ENCODE assay signal across 8 mouse cellular contexts in genomic region chr9:66069583-66069982, GRCm38 (mm10). TPM values are rescaled to one million over a fixed set of nuclear protein-coding genes. Genes with fewer than 3 reads are reported as not detected.
DNase-seq lines count a peak whose midpoint lies in the region; ATAC-seq and TF ChIP-seq lines count a peak whose summit lies in the region.

TSS of gene Snx22 (minus strand) at chr9:66069719.

- WGBS in embryonic facial prominence, embryonic 15.5 days: under 1% methylated on average over 22 of the region's 22 CpGs
- WGBS in liver, embryonic 11.5 days: under 1% methylated on average over 22 of the region's 22 CpGs

- H3K27me3 ChIP-seq in embryonic facial prominence, embryonic 15.5 days: peaks cover 34% of the 10 kb centered on the region
- H3K27me3 ChIP-seq in liver, embryonic 11.5 days (replicated peaks; ENCODE audit: control insufficient read depth, insufficient read depth, low read length): peaks cover 25% of the 10 kb centered on the region

- peaks cover 24% of the 10 kb centered on the region for H3K36me3 ChIP-seq in embryonic facial prominence, embryonic 15.5 days
- H3K36me3 ChIP-seq in liver, embryonic 11.5 days (ENCODE audit: control insufficient read depth, insufficient read depth, low read length): peaks cover 15% of the 10 kb centered on the region

- no peak for TF ChIP-seq POLR2A in bone marrow macrophage, adult 2 months (IDR thresholded peaks at IDR 0.05; ENCODE audit: borderline replicate concordance, low read depth, low read length)

- DNase-seq in B cell, adult 2 months: peak; percentile 85 to 87
- DNase-seq in heart, adult 9 months (ENCODE audit: low spot score in 2 of 2): peak; percentile 70 to 79
- peak; percentile 92 for DNase-seq in kidney, adult 9 months
- peak; percentile 90 for DNase-seq in liver, embryonic 11.5 days (ENCODE audit: low spot score)
- DNase-seq in spleen, postnatal 14 days (ENCODE audit: low spot score in 2 of 2): peak; percentile 93

- peak; percentile 67 for ATAC-seq in embryonic facial prominence, embryonic 15.5 days (ENCODE audit: insufficient number of reproducible peaks, low FRiP score, low TSS enrichment, low read depth)
- ATAC-seq in liver, embryonic 11.5 days (replicated peaks; ENCODE audit: low FRiP score): peak; percentile 97
- ATAC-seq in monocyte, adult 5-6 weeks (replicated peaks; ENCODE audit: insufficient number of reproducible peaks, low FRiP score, low TSS enrichment, poor library complexity, severe bottlenecking): peak; percentile 54

- H3K9ac ChIP-seq in embryonic facial prominence, embryonic 15.5 days: peak within 1 kb of the TSS; percentile 40
- peak within 1 kb of the TSS; percentile 73 for H3K9ac ChIP-seq in liver, embryonic 11.5 days (ENCODE audit: low read depth, low read length)

- no peaks in the 10 kb centered on the region for H3K9me3 ChIP-seq in embryonic facial prominence, embryonic 15.5 days (replicated peaks)
- no peaks in the 10 kb centered on the region for H3K9me3 ChIP-seq in liver, embryonic 11.5 days (ENCODE audit: control insufficient read depth, low read length)

- H3K4me2 ChIP-seq in embryonic facial prominence, embryonic 15.5 days (replicated peaks): peak within 1 kb of the TSS; percentile 83
- H3K4me2 ChIP-seq in liver, embryonic 11.5 days: peak within 1 kb of the TSS; percentile 99

- no peak for TF ChIP-seq CTCF in bone marrow macrophage, adult 2 months (IDR thresholded peaks at IDR 0.05; ENCODE audit: low read depth, low read length)

- H3K4me3 ChIP-seq in bone marrow macrophage, adult 2 months (ENCODE audit: insufficient read depth, low read length): peak within 1 kb of the TSS; percentile 60
- H3K4me3 ChIP-seq in embryonic facial prominence, embryonic 15.5 days (replicated peaks): peak within 1 kb of the TSS; percentile 48
- peak within 1 kb of the TSS; percentile 71 for H3K4me3 ChIP-seq in liver, embryonic 11.5 days (ENCODE audit: low read depth, low read length)

- no peak within 1 kb of the TSS for H3K27ac ChIP-seq in bone marrow macrophage, adult 2 months (ENCODE audit: insufficient read depth, low read depth, low read length)
- no peak within 1 kb of the TSS for H3K27ac ChIP-seq in embryonic facial prominence, embryonic 15.5 days (replicated peaks)
- peak within 1 kb of the TSS; percentile 46 for H3K27ac ChIP-seq in liver, embryonic 11.5 days (ENCODE audit: low read depth, low read length)

- H3K4me1 ChIP-seq in bone marrow macrophage, adult 2 months (ENCODE audit: control insufficient read depth, insufficient read depth, low read length): peaks cover 2% of the 10 kb centered on the region; the same call in 1 of the 2 replicates
- H3K4me1 ChIP-seq in embryonic facial prominence, embryonic 15.5 days: peaks cover 14% of the 10 kb centered on the region
- H3K4me1 ChIP-seq in liver, embryonic 11.5 days (replicated peaks; ENCODE audit: control insufficient read depth, insufficient read depth, low read length): peaks cover 14% of the 10 kb centered on the region

RNA-seq across cellular contexts. Expression of gene Snx22, which starts in this region (rescaled TPM):
- 0.28 and 0.32 TPM in 2 replicates for polyA plus RNA-seq in bone marrow macrophage, adult 2 months (2012; ENCODE audit: insufficient read depth, insufficient read length, missing spikeins)
- polyA plus RNA-seq in embryonic facial prominence, embryonic 15.5 days (2015; fragmentation: Nextera tagmentation; extraction: Ambion mirVana): 5.3 and 6.0 TPM in 2 replicates
- polyA plus RNA-seq in liver, embryonic 11.5 days (2014; fragmentation: Nextera tagmentation; extraction: Ambion mirVana): 6.5 and 7.0 TPM in 2 replicates
- total RNA-seq in monocyte, adult 5-6 weeks (2017): 1.3 to 2.6 TPM (median 1.6 TPM) in 3 replicates
